Mouse (Mus musculus): ENCODE data around the gene 1110017D15Rik. TPM values are rescaled to one million over a fixed set of nuclear protein-coding genes. Genes with fewer than 3 reads are reported as not detected.

Gene 1110017D15Rik
- total RNA-seq, 2 experiments from 2014 or later: 0.37 TPM; not detected in 1

DNA sequence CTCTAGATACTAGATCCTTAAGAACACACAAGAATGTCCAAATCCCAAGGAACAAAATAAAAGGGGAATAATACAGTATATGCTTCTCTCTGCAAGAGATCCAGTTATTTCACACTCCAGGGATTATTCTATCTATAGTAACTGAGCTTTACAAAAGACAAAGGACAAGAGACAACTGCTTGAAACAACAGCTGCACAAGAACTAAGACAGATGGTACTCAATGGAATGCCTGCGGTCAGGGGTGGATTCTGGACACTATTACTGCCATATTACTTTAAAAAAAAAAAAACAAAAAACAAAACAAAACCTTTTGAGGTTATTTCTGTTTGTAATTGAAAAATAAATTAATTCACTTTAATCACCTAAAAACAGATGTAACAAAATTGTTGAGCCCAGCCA is 56.4 kb downstream of the 1110017D15Rik start:
- intact Hi-C loops (cut with DNase I; ENCODE audit: low total_unique reads): no loop called here
- no peak for DNase-seq

Other genes starting within 250 kb of the 1110017D15Rik start
- 10 to 100 TPM; 98.2 to 99.2 TPM for gene Ubap2, start 242.2 kb downstream of the 1110017D15Rik start, total RNA-seq (2021)
- gene Dcaf12, start 202.4 kb downstream of the 1110017D15Rik start, total RNA-seq (2021): 10 to 100 TPM; 26.7 to 27.8 TPM
- gene Ubap1, start 168.3 kb downstream of the 1110017D15Rik start, total RNA-seq (2021): 10 to 100 TPM; 40.0 to 49.2 TPM
- 1 to 10 TPM in 1 of 2 experiments, under 1 TPM in 1; 0.86 to 1.3 TPM for gene Kif24, start 52.4 kb downstream of the 1110017D15Rik start, total RNA-seq (2021)
- gene Nudt2, start 52.2 kb downstream of the 1110017D15Rik start, total RNA-seq (2021): 10 to 100 TPM; 20.8 to 22.4 TPM
- gene AI464131, start 14.3 kb downstream of the 1110017D15Rik start, total RNA-seq (2021): 10 to 100 TPM; 60.1 to 60.8 TPM
- gene Fam219a, start 52.2 kb upstream of the 1110017D15Rik start, total RNA-seq (2021): 10 to 100 TPM; 16.2 to 17.1 TPM
- under 1 TPM; 0.47 to 0.58 TPM for gene Dnaic1, start 52.4 kb upstream of the 1110017D15Rik start, total RNA-seq (2021)
- 1 to 10 TPM; 6.7 to 9.9 TPM for gene Enho, start 123.0 kb upstream of the 1110017D15Rik start, total RNA-seq (2021)
- 10 to 100 TPM; 15.3 to 38.0 TPM for gene Cntfr, start 179.8 kb upstream of the 1110017D15Rik start, total RNA-seq (2021)
- 10 to 100 TPM; 49.3 to 56.9 TPM for gene Il11ra1, start 182.7 kb upstream of the 1110017D15Rik start, total RNA-seq (2021)
- gene Rpp25l, start 196.2 kb upstream of the 1110017D15Rik start, total RNA-seq (2021): 10 to 100 TPM; 40.3 to 49.9 TPM
- 10 to 100 TPM; 39.6 to 44.8 TPM for gene Dctn3, start 205.8 kb upstream of the 1110017D15Rik start, total RNA-seq (2021)
- not detected for gene Arid3c, start 213.8 kb upstream of the 1110017D15Rik start, total RNA-seq (2021)
- gene Galt, start 237.9 kb upstream of the 1110017D15Rik start, total RNA-seq (2021): 10 to 100 TPM; 26.5 to 27.0 TPM
- 10 to 100 TPM; 12.0 to 15.6 TPM for gene Sigmar1, start 238.8 kb upstream of the 1110017D15Rik start, total RNA-seq (2021)